Mouse (Mus musculus): ENCODE measurements around the gene Eddm3b. TPM values are rescaled to one million over a fixed set of nuclear protein-coding genes. Genes with fewer than 3 reads are reported as not detected.

The Eddm3b gene
- total and polyA plus RNA-seq, 2 experiments from 2014 or later: 0.11 TPM; not detected in 1

DNA sequence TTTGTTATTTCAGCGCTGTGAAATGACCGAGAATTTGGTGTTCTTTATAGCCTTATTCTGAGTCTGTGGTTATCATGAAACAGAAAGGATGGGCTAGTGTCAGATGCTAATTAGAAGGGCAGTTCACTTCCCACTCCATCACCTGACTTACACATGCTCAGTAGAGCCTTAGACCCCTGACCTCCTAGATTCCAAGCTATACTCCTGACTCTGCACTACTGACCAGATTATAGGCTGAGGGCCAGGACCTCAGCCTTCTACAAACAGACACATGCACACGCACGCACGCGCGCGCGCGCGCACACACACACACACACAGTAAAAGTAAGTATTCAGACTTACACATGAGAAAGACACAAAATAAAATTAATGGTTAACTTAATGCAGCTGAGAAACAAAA lies 15.3 kb upstream of the Eddm3b start:
- Histone ChIP-seq H3K27me3 (ENCODE audit: insufficient read depth, low read length) (no peaks in the 10 kb centered on the region), H3K4me3 (ENCODE audit: low read depth, low read length) (no peak overlapping the region), H3K36me3 (ENCODE audit: insufficient read depth, low read length) (no peaks in the 10 kb centered on the region), H3K4me1 (ENCODE audit: insufficient read depth, low read length) (no peaks in the 10 kb centered on the region), H3K27ac (ENCODE audit: low read depth, low read length) (no peak overlapping the region), H3K4me2 (ENCODE audit: low read depth, low read length, poor library complexity, severe bottlenecking) (no peak overlapping the region), H3K9me3 (ENCODE audit: low read length) (no peaks in the 10 kb centered on the region), H3K9ac (replicated peaks; ENCODE audit: low read length, poor library complexity, severe bottlenecking) (no peak overlapping the region)
- no peak for TF ChIP-seq CTCF (IDR thresholded peaks at IDR 0.05)
- DNase-seq (ENCODE audit: low spot score) (no peak), ATAC-seq (ENCODE audit: low FRiP score) (no peak)
- WGBS: 96% methylated on average over 11 of the region's 11 CpGs

DNA sequence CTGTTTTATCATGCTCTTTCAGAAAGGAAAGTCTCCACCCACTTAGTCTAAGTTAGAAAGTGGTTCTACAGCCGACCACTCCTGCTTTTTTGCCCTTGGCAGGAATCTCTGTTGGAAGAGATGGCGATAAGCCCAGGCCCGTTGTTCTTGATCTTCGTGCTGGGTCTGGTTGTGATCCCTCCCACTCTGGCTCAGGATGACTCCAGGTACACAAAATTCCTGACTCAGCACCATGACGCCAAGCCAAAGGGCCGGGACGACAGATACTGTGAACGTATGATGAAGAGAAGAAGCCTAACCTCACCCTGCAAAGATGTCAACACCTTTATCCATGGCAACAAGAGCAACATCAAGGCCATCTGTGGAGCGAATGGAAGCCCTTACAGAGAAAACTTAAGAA lies 12.9 kb upstream of the Eddm3b start:
- H3K27ac ChIP-seq (ENCODE audit: low read depth, low read length): no peak overlapping the region
- no peak overlapping the region for H3K4me2 ChIP-seq (ENCODE audit: low read depth, low read length, poor library complexity, severe bottlenecking)
- H3K9ac ChIP-seq (replicated peaks; ENCODE audit: low read length, poor library complexity, severe bottlenecking): no peak overlapping the region
- no peak overlapping the region for H3K4me3 ChIP-seq (ENCODE audit: low read depth, low read length)
- WGBS: 76% methylated on average over 9 of the region's 9 CpGs
- H3K9me3 ChIP-seq (ENCODE audit: low read length): no peaks in the 10 kb centered on the region
- DNase-seq (ENCODE audit: low spot score) (no peak), ATAC-seq (ENCODE audit: low FRiP score) (no peak)
- H3K4me1 ChIP-seq (ENCODE audit: insufficient read depth, low read length): no peaks in the 10 kb centered on the region
- no peaks in the 10 kb centered on the region for H3K36me3 ChIP-seq (ENCODE audit: insufficient read depth, low read length)
- no peaks in the 10 kb centered on the region for H3K27me3 ChIP-seq (ENCODE audit: insufficient read depth, low read length)
- TF ChIP-seq CTCF (IDR thresholded peaks at IDR 0.05): no peak

DNA sequence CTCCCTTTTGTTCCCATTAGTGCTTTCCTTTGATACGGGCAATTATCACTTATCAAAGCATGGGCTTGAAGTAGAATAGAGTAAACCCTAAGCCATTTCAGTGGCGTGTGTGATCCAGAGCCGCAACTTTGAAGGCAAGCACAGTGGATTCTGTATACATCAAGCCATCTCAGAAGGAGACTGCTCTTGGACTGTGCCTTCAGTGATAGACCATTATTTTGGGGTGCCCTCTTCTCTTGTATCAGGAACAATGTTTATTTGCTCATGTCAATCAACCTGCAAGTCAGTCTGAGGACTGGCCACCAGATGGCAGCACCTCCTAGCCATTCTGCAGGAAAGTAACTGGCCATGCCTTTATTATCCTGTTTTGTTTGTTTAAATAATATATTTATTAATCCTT lies 11.0 kb upstream of the Eddm3b start:
- H3K4me2 ChIP-seq (ENCODE audit: low read depth, low read length, poor library complexity, severe bottlenecking): no peak overlapping the region
- H3K36me3 ChIP-seq (ENCODE audit: insufficient read depth, low read length): no peaks in the 10 kb centered on the region
- ATAC-seq (ENCODE audit: low FRiP score) (peak; percentile 68), DNase-seq (ENCODE audit: low spot score) (peak; percentile 68)
- no peaks in the 10 kb centered on the region for H3K4me1 ChIP-seq (ENCODE audit: insufficient read depth, low read length)
- 70% methylated on average over 3 of the region's 3 CpGs for WGBS
- H3K27me3 ChIP-seq (ENCODE audit: insufficient read depth, low read length): no peaks in the 10 kb centered on the region
- no peaks in the 10 kb centered on the region for H3K9me3 ChIP-seq (ENCODE audit: low read length)
- TF ChIP-seq CTCF (IDR thresholded peaks at IDR 0.05): peak; percentile 94
- H3K4me3 ChIP-seq (ENCODE audit: low read depth, low read length): no peak overlapping the region
- H3K9ac ChIP-seq (replicated peaks; ENCODE audit: low read length, poor library complexity, severe bottlenecking): no peak overlapping the region
- no peak overlapping the region for H3K27ac ChIP-seq (ENCODE audit: low read depth, low read length)

DNA sequence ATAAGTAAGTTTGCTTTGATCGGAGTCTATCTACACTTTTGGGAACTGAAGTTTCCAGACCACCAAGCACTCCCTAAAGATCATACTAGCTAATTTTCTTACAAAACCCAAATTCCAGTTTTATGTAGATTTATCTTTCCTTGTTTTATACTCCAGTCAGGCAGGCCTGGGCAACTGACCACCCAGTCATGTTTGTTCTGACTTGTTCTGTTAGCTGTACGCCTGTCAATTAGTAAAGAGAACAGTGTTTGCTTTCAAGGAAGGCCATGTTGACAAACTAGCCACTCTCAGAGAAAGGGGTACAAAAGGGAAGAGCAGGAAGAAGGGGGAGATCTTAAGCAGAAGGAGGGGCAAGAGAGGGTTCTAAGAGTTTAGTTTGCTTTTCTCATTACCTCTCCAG lies 9.9 kb upstream of the Eddm3b start:
- no peaks in the 10 kb centered on the region for H3K9me3 ChIP-seq (ENCODE audit: low read length)
- H3K36me3 ChIP-seq (ENCODE audit: insufficient read depth, low read length): no peaks in the 10 kb centered on the region
- no peak overlapping the region for H3K27ac ChIP-seq (ENCODE audit: low read depth, low read length)
- TF ChIP-seq CTCF (IDR thresholded peaks at IDR 0.05): no peak
- no peaks in the 10 kb centered on the region for H3K27me3 ChIP-seq (ENCODE audit: insufficient read depth, low read length)
- H3K4me3 ChIP-seq (ENCODE audit: low read depth, low read length): no peak overlapping the region
- DNase-seq (ENCODE audit: low spot score): no peak
- no peak overlapping the region for H3K9ac ChIP-seq (replicated peaks; ENCODE audit: low read length, poor library complexity, severe bottlenecking)
- no peaks in the 10 kb centered on the region for H3K4me1 ChIP-seq (ENCODE audit: insufficient read depth, low read length)
- ATAC-seq (ENCODE audit: low FRiP score): no peak
- H3K4me2 ChIP-seq (ENCODE audit: low read depth, low read length, poor library complexity, severe bottlenecking): no peak overlapping the region
- 96% methylated on average over 2 of the region's 2 CpGs for WGBS

DNA sequence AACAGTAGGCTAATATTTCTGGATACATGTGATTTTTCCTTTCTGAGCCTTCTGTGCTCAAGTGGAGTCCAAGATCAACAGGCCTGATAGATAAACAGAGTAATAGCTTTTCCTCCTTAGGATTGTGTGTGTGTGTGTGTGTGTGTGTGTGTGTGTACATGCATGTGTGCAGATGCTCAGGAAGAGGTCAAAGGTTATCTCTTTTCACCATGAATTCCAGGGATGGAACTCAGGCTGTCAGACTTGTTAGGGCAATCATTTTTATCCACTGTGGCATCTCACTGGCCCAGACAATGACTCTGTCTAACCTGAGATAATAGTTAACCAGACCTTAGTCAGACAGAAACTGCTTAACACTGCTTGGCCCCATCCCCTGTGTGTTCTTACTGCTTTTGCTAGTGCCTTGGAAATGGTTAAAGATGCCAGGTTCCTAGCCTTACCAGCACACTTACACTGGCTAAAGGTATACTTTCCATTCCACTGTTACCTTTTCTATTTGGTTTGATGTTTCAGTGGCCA lies 7.7 kb upstream of the Eddm3b start:
- Histone ChIP-seq H3K4me1 (ENCODE audit: insufficient read depth, low read length) (no peaks in the 10 kb centered on the region), H3K4me2 (ENCODE audit: low read depth, low read length, poor library complexity, severe bottlenecking) (no peak overlapping the region), H3K9ac (replicated peaks; ENCODE audit: low read length, poor library complexity, severe bottlenecking) (no peak overlapping the region), H3K4me3 (ENCODE audit: low read depth, low read length) (no peak overlapping the region), H3K27ac (ENCODE audit: low read depth, low read length) (no peak overlapping the region), H3K27me3 (ENCODE audit: insufficient read depth, low read length) (no peaks in the 10 kb centered on the region), H3K9me3 (ENCODE audit: low read length) (0 out of 2 replicates have a peak, but pooled peaks cover 3% of the 10 kb centered on the region), H3K36me3 (ENCODE audit: insufficient read depth, low read length) (no peaks in the 10 kb centered on the region)
- ATAC-seq (ENCODE audit: low FRiP score): no peak
- no peak for DNase-seq (ENCODE audit: low spot score)
- TF ChIP-seq CTCF (IDR thresholded peaks at IDR 0.05): no peak

DNA sequence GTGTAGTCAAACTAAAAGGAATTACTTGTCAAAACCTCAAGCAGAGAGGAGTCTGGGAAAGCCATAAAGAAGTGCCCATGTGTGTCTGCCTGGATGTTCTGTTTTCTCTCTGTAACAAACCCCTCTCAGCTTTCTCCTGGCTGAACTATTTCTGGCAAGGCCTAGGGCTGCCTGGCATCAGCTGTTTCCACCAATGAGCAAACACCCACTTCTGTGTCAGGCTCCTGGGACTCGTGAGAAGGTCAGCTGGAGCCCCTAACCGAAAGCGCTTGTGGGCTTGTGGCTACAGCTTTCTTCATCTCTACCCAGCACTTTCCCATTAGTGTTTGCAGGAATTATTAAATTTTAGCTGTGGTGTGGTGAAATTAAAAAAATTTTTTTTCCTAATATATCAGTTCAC lies 2.3 kb upstream of the Eddm3b start:
- TF ChIP-seq CTCF (IDR thresholded peaks at IDR 0.05): no peak

More for the DNA sequence above, 2.3 kb upstream of the Eddm3b start:
- Histone ChIP-seq H3K4me2 (ENCODE audit: low read depth, low read length, poor library complexity, severe bottlenecking) (no peak overlapping the region), H3K9me3 (ENCODE audit: low read length) (0 out of 2 replicates have a peak, but pooled peaks cover 3% of the 10 kb centered on the region), H3K9ac (replicated peaks; ENCODE audit: low read length, poor library complexity, severe bottlenecking) (no peak overlapping the region), H3K27me3 (ENCODE audit: insufficient read depth, low read length) (no peaks in the 10 kb centered on the region), H3K4me1 (ENCODE audit: insufficient read depth, low read length) (no peaks in the 10 kb centered on the region), H3K4me3 (ENCODE audit: low read depth, low read length) (no peak overlapping the region), H3K27ac (ENCODE audit: low read depth, low read length) (no peak overlapping the region), H3K36me3 (ENCODE audit: insufficient read depth, low read length) (no peaks in the 10 kb centered on the region)
- no peak for ATAC-seq (ENCODE audit: low FRiP score)
- DNase-seq (ENCODE audit: low spot score): no peak
- WGBS: 74% methylated on average over 3 of the region's 3 CpGs

All from midbrain, postnatal 0 days (tissue).